Mouse (Mus musculus) bone marrow, adult 2 months (tissue): Measurements from ENCODE around the gene Ccdc78.

Experiments used
- CTCF ChIP-seq: fragments of 200-500 bp; IDR thresholded peaks from 2 replicates; pipeline ENCODE4 v1.5.1; 2011; ENCODE audit warnings: low read length, control low read depth; ENCODE audit not compliant: control insufficient read depth, insufficient read depth
- POLR2A ChIP-seq: fragments of 200-500 bp; IDR thresholded peaks from 2 replicates; pipeline ENCODE4 v1.6.1; 2011; ENCODE audit warnings: low read depth, mild to moderate bottlenecking, control low read depth, low read length, borderline replicate concordance; ENCODE audit not compliant: control insufficient read depth

- no peak for TF ChIP-seq CTCF
- no peak for TF ChIP-seq POLR2A
Observed at GRCm38 (mm10) chr17:25749314-25749713, 37.1 kb upstream of the Ccdc78 start.
